Mouse (Mus musculus): ENCODE measurements at regions not wholly inside any gene's neighbourhood (a gene's known extent, or its start where the extent isn't known, plus 50 kb on each side); places are given as distances from the start of the nearest gene placed in this dataset.

DNA sequence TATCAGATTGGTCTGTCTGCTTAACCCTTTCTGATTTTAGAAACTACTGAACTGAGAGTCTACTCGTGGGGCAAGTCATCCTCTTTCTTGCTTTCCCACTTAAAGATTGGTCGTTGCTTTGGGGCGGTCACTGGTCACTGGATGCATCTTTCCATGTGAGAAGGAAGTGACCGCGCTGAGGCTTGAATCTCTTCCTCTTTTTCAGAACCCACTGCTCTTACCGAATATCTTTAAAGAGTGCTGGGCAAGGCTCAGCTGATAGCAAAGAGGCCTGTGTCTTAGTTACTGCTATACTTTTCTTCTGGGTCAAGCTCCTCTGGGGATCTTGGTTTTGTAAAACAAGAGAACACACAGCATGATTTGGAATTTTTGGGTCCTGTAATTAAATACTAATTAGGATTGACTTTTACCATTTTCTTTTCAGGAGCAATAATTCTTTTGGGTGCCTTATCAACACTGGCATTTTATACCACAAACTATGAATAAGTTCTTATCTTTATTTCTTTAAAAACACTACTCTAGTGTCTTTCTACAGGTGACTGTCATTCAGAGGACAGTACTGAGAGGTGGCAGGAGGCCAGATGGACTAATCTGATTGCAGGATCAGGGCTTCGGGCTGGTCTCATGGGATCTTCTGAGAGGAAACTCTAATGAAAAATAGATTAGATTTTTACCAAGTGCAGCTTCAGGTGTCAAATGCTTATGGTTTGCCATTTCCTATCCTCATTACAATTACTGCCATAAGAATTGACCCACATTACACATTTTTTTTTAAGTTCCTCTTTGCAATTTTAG lies 114.6 kb upstream of the Tom1l1 start:
- 0 out of 2 replicates have a peak, but pooled peaks have one; percentile 27 for ATAC-seq (ENCODE audit: poor library complexity, severe bottlenecking)

DNA sequence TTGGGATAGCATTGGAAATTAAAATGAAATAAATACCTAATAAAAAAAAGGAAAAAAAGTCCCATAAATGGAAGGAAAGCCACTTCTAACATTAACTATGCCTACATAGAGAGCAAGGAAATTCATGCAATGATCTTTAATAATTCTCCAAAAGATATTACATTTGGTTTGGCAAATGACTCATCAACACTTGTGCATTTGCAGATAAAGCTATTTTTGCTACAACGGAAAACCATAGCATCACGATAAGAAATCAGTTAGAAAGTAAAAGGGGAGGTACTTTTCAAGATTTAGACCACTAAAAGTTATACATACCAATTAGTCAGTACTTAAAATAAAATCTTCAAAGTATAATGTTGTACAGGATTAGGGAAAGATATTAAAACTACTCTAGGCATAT lies 109.4 kb upstream of the Tom1l1 start:
- ATAC-seq (ENCODE audit: poor library complexity, severe bottlenecking) = no peak

DNA sequence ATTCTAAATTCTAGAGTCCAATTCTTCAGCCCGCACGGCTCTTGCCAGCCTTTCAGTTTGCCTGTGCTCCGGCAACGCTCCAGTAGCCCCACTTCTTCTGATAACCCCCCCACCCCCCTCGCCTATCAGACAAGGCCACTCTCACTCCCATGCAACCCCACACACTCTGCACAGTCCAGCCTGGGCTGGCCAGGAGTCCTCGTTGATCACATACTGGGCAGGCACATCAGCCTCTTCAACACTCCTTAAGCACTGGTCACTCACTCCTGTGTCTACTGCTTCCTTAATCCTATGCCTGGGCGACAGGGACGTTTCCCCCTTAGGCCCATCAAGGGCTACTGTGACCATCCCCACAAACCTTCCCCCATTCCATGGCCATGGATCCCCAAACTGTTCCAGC lies 95.4 kb upstream of the Tom1l1 start:
- ATAC-seq (ENCODE audit: poor library complexity, severe bottlenecking) = no peak

DNA sequence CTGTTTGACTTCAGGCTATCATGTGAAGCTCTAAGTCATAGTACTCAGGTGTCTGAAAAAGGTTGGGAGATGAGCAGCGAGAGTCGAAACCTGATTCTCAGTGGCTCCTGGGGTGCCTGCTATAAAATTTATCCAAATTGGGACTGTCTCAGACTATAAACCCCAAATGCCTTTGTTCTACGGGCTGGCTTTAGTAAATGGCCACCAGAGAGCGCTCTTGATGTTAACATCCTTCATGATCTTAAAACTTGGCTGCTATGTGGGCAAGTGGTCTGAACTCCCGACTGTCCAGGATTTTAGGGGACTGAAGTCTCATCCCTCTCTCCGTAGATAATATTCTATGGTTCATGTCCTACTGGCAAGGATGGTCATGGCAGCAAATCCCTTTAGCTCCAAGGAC lies 94.8 kb upstream of the Tom1l1 start:
- no peak for ATAC-seq (ENCODE audit: poor library complexity, severe bottlenecking)

DNA sequence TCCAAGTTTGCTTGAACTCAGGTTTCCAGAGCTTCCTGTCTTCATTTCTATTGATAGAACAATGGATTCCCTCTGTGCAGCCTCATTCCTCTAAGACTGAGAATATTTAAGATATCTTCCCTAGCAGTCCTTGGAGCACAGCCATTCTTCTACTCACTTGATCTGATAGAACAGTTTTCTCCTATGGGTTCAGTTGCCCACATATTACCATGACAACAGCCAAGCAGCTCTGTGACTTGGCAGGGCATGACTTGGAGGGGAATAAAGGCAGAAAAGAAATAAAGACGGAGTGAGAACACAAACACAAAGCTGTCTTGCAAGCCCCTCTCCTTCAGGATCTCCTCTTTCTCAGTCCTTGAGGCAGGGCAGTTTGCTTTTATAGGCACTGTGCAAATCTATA lies 87.6 kb upstream of the Tom1l1 start:
- no peak for ATAC-seq (ENCODE audit: poor library complexity, severe bottlenecking)

DNA sequence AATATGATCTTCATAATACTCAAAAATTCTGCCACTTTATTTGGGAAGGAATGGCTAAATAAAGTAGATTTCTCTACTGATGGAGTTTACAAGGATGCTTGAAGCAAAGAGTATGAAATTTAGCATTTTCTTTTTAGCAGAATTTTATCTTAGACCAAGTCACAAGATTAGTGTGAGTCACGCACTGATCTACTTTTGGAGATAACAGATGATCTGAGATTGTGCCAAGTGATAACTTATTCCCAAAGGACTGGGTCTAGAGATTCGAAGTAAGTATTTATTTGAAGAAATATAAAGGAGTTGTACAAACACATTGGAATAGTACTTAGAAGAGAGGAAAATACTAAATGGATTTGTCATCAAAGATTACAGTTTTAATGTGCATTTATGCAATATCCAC lies 67.8 kb upstream of the Tom1l1 start:
- no peak for ATAC-seq (ENCODE audit: poor library complexity, severe bottlenecking)

DNA sequence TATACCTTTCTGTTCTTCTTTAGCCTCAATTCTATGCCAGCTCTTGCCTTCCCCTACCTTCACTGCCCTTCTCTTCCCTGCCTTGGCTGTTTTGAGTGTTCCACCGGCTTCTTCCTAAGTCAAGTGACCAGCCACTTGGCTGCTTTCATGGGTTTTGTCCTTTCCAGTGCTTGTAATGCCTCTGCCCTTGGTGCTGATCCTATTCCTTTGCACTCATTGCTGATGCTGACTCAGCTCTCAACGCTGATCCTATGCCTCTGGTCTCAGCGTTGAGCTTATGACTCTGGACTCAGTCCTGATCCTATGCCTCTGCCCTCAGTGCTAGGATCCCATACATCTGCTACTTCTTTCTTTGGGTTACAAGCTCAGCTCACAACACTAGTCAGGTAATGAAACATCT lies 60.3 kb upstream of the Tom1l1 start:
- ATAC-seq (ENCODE audit: poor library complexity, severe bottlenecking) = no peak

DNA sequence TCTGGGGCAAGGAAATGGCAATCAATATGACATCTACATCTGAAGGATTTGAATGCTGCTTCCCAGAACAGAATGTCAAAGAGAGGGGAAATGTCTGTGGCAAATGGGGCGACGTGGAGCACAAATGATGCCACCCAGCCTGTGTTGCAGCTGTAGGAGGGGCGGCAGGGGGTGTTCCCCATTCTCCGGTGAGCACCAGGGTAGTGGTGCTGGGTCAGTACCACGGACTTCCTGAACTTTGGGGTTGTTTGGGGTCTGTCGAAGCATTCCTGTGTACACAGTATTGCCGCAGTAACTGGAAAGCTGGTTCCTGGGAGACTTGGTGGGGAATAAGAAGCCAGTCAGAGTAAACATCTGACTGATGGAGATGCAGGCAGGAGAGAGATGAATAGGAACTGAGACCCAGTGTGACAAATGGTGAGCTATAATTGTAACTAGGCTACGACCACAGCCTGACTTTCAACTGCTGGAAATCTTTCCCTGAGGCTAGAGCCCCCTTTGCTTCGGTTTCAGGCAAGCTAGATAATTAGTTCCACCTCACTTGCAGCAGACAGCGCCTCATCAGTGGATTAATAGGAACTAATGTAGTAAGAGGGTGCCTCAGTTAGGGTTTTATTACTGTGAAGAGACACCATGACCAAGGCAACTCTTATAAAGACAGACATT lies 53.9 kb upstream of the Tom1l1 start:
- ATAC-seq (ENCODE audit: poor library complexity, severe bottlenecking) = no peak

DNA sequence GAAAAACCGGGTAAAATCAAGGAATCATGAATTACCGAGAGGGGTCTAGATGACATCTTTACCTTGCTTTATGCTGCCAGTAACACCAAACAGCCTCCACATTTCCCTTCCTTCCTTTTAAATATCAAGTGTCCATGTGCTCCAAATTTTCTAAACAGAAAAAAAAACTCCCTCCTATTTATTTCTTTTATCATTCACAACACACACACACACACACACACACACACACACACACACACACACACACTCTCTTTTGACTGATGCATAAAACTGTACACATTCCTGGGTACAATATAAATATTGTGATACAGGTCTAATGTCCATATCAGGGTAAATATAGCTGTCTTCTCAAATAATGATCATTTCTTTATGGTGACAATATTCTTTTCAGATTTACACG lies 51.3 kb upstream of the Tom1l1 start:
- ATAC-seq (ENCODE audit: poor library complexity, severe bottlenecking) = no peak

DNA sequence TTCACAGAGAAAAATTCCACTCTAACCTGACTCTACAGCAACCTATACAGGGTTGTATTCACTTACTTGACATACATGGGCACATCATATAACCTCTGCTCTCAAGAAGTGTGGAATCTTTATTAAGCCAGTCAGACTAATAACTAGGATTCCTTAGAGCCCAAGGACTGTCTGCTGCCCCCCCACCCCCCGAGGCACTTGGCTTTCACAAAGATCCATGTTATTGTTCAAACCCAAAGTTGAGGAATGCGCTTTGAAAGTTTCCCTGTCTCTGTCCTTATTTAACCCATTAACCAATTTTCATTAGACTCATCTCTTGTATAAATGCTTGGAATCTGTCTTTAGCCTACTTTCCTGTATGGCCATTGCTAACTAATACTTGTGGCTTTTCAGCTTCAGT lies 50.6 kb upstream of the Tom1l1 start:
- ATAC-seq (ENCODE audit: poor library complexity, severe bottlenecking) = no peak

All from megakaryocyte, adult 5-6 weeks (primary cell).